Mouse (Mus musculus) liver, postnatal 0 days (tissue): ENCODE measurements at regions not wholly inside any gene's neighbourhood (a gene's known extent, or its start where the extent isn't known, plus 50 kb on each side); places are given as distances from the start of the nearest gene placed in this dataset.

Experiments
- CTCF ChIP-seq: sonication (generic); IDR thresholded peaks from 2 replicates; pipeline ENCODE4 v1.5.1; 2016; ENCODE audit warnings: antibody characterized with exemption, low read depth
- EP300 ChIP-seq: IDR thresholded peaks from 2 replicates; pipeline ENCODE4 v1.6.1; 2016; ENCODE audit warnings: antibody characterized with exemption, low read depth, mild to moderate bottlenecking

GRCm38 (mm10) chr8:96159899-96160298 lies 271.6 kb upstream of the Got2 start:
- TF ChIP-seq CTCF (no peak), EP300 (no peak)
